Mouse (Mus musculus): ENCODE data around the gene Bicd2.

- TF ChIP-seq POLR2A (IDR thresholded peaks at IDR 0.05; ENCODE audit: low read depth, low read length) (no peak), CTCF (conservative IDR thresholded peaks at IDR 0.05; ENCODE audit: insufficient read depth, insufficient read length, low read depth, low read length) (no peak)
Observed at GRCm38 (mm10) chr13:49357367-49358026, 16.1 kb downstream of the Bicd2 start.
